Mouse (Mus musculus) hindbrain, postnatal 0 days (tissue): ENCODE results near the gene Extl1. TPM values are rescaled to one million over a fixed set of nuclear protein-coding genes. Genes with fewer than 3 reads are reported as not detected.
A peak's percentile ranks its signal among the peaks of the same experiment; 100 is the strongest.

ENCODE experiments used
- ATAC-seq: fragments of 200-750 bp; cut with Nextera tagmentation; 2 replicates; pipeline ENCODE4 v1.8.0; 2017; ENCODE audit warnings: mild to moderate bottlenecking, moderate TSS enrichment, moderate library complexity
- DNase-seq: peaks from one replicate; pipeline ENCODE4 v3.0.0-alpha.2; 2015; ENCODE audit warnings: low spot score
- H3K27ac ChIP-seq: fragments of 300-500 bp; sonication (generic); 2 replicates; pipeline ENCODE4 v1.5.1; 2014; ENCODE audit warnings: mild to moderate bottlenecking
- H3K27me3 ChIP-seq: fragments of 300-500 bp; sonication (generic); 2 replicates; pipeline ENCODE4 v1.6.1; 2014; ENCODE audit warnings: low read length, mixed read lengths; ENCODE audit not compliant: insufficient read depth
- H3K36me3 ChIP-seq: fragments of 300-500 bp; sonication (generic); 2 replicates; pipeline ENCODE4 v1.6.1; 2014; ENCODE audit warnings: low read length, mixed read lengths; ENCODE audit not compliant: insufficient read depth
- H3K4me1 ChIP-seq: fragments of 300-500 bp; sonication (generic); 2 replicates; pipeline ENCODE4 v1.6.1; 2014; ENCODE audit warnings: antibody characterized with exemption, low read length, mixed read lengths; ENCODE audit not compliant: insufficient read depth
- H3K4me2 ChIP-seq: fragments of 300-500 bp; sonication (generic); 2 replicates; pipeline ENCODE4 v1.6.1; 2014; ENCODE audit warnings: low read depth, mild to moderate bottlenecking, low read length, moderate library complexity, mixed read lengths
- H3K4me3 ChIP-seq: fragments of 300-500 bp; sonication (generic); 2 replicates; pipeline ENCODE4 v1.5.1; 2014; ENCODE audit warnings: low read length
- H3K9ac ChIP-seq: fragments of 300-500 bp; sonication (generic); replicated peaks from 2 replicates; pipeline ENCODE4 v1.6.1; 2014; ENCODE audit warnings: mild to moderate bottlenecking, low read length, moderate library complexity, mixed read lengths
- H3K9me3 ChIP-seq: fragments of 300-500 bp; sonication (generic); 2 replicates; pipeline ENCODE4 v1.6.1; 2016; ENCODE audit warnings: low read length, mixed read lengths
- CTCF ChIP-seq: IDR thresholded peaks from 2 replicates; pipeline ENCODE4 v1.5.1; 2016; ENCODE audit warnings: antibody characterized with exemption, control low read depth, low read depth
- WGBS: fragments of 180-500 bp; shearing (Covaris S2); extraction: QIAGEN DNeasy Blood & Tissue Kit; methylation state at CpG from one replicate; pipeline ENCODE4 v1.1.7; 2014; 5-methylcytosine and 5-hydroxymethylcytosine counted together
- polyA plus RNA-seq: library from polyadenylated mRNA; unstranded; fragments of >200 nt; fragmentation: Nextera tagmentation; extraction: Ambion mirVana; gene quantifications from 2 replicates; pipeline ENCODE4 v1.2.1, GENCODE M21; 2015
- total RNA-seq: library from RNA; depleted of rRNA; stranded (reverse); fragments of >200 nt; gene quantifications from 2 replicates; pipeline ENCODE4 v1.2.3, GENCODE M21; 2014

Extl1 gene
- total and polyA plus RNA-seq, 2 experiments from 2014 or later, result 0.39 to 1.8 TPM

DNA sequence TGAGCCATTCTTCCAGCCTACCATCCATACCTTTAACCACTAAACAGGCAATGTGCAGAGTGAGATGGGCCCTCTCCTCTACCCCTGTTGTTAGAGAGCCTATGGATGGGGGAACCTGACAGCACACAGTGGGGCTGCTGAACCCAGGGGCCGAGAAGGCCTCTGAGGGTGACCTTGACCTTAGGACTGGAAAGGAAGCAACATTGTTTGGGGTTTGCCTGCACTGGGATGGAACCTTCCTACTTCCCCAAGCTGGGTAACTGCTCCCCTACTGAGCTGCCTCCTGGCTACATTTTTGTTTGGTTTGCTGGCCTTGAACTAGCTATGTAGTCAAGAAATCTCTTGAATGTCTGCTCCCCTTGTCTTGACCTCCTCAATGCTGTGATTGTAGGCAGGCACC lies 9.3 kb downstream of the Extl1 start:
- DNase-seq, result no peak
- no peaks in the 10 kb centered on the region for H3K9me3 ChIP-seq
- TF ChIP-seq CTCF, result no peak
- no peak overlapping the region for H3K4me3 ChIP-seq
- WGBS, result 47% methylated on average over 1 of the region's 1 CpGs
- H3K9ac ChIP-seq, result no peak overlapping the region
- no peak for ATAC-seq
- H3K4me2 ChIP-seq, result no peak overlapping the region
- peaks cover 10% of the 10 kb centered on the region for H3K4me1 ChIP-seq
- no peak overlapping the region for H3K27ac ChIP-seq
- H3K36me3 ChIP-seq, result no peaks in the 10 kb centered on the region
- H3K27me3 ChIP-seq, result peaks cover 22% of the 10 kb centered on the region

DNA sequence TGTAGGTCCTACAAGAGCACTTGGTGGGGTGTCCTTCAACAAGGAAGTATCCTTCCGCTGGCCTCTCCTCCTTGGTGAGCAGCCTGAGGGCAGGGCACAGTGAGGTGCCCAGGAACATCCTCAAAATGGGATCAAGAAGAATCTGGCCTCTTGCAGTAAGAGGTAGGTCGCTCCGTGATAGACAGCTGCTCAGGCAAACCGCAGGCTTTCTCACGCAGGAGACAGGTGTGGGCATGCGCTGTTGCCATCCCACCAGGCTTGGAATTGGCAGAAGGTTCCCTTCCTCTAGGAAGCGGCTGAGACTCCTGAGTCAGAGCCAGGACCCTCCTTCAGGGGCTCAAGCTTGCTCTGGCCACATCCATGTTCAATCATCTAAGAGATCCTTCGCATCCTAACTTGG lies 10.4 kb downstream of the Extl1 start:
- WGBS, result 79% methylated on average over 8 of the region's 8 CpGs
- H3K9me3 ChIP-seq, result no peaks in the 10 kb centered on the region
- H3K36me3 ChIP-seq, result no peaks in the 10 kb centered on the region
- H3K27ac ChIP-seq, result no peak overlapping the region
- peaks cover 22% of the 10 kb centered on the region for H3K27me3 ChIP-seq
- H3K9ac ChIP-seq, result no peak overlapping the region
- no peak overlapping the region for H3K4me3 ChIP-seq
- TF ChIP-seq CTCF, result no peak
- no peak overlapping the region for H3K4me2 ChIP-seq
- ATAC-seq (no peak), DNase-seq (no peak)
- H3K4me1 ChIP-seq, result peaks cover 10% of the 10 kb centered on the region

DNA sequence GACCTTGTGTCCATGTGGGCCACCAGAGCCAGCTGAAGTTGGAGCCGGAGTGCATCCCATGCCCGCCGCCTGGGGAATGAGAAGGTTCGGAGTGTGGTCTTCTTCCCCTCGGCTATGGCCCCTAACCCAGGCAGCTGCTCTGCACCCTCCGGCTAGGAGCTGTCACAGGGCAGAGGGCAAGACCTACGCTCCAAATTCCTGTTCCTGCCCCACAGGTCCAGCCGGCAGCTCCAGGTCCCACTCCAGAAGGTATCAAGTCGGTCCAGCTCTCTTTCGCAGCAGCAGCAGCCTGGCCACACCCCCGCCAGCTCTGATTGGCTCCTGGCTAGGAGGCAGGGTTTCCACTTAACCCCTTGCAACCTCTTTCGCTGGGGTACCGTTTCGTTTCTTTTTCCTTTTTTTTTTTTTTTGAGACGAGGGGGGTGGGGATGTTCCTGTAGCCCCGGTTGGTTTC lies 11.3 kb downstream of the Extl1 start:
- Histone ChIP-seq H3K4me3 (peak overlapping the region; percentile 47), H3K27ac (no peak overlapping the region), H3K9me3 (no peaks in the 10 kb centered on the region), H3K4me2 (peak overlapping the region; percentile 98), H3K4me1 (peaks cover 10% of the 10 kb centered on the region), H3K9ac (peak overlapping the region; percentile 43), H3K36me3 (no peaks in the 10 kb centered on the region), H3K27me3 (peaks cover 22% of the 10 kb centered on the region)
- DNase-seq (peak; percentile 83), ATAC-seq (peak; percentile 88)
- 0% methylated on average over 16 of the region's 16 CpGs for WGBS
- TF ChIP-seq CTCF, result no peak

DNA sequence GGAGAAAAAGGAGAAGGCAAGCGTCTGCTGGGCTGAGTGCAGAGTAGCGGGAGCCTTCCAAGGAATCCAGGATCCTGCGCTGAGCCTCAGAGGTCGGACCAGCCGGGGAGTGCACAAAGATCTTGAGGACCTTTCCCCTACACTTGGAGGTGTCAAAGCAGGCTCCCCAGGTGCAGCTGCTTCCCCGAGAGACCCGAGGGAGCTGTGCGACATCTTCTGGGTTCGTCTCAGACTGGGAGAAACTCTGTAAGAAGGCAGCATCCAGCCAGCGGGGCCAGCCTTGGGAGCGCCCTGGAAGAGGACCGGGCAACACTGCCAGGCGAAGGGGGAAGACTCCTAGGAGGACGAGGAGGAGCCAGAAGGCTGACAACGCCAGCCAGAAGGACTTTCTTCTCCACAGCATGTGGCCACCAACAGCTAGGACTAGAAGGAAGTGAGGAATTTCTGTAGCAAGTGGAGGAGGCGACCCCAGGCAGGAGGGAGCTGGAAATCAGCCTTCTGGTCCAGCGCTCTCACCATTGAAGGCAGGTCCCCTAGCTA lies 12.3 kb downstream of the Extl1 start:
- no peak for TF ChIP-seq CTCF
- DNase-seq (no peak), ATAC-seq (no peak)
- peak overlapping the region; percentile 98 for H3K4me2 ChIP-seq
- peak overlapping the region; percentile 1; the same call in 1 of the 2 replicates for H3K9ac ChIP-seq
- H3K27ac ChIP-seq, result no peak overlapping the region
- H3K4me1 ChIP-seq, result peaks cover 10% of the 10 kb centered on the region
- H3K4me3 ChIP-seq, result peak overlapping the region; percentile 47
- under 1% methylated on average over 16 of the region's 17 CpGs for WGBS
- peaks cover 22% of the 10 kb centered on the region for H3K27me3 ChIP-seq
- H3K36me3 ChIP-seq, result no peaks in the 10 kb centered on the region
- H3K9me3 ChIP-seq, result no peaks in the 10 kb centered on the region

DNA sequence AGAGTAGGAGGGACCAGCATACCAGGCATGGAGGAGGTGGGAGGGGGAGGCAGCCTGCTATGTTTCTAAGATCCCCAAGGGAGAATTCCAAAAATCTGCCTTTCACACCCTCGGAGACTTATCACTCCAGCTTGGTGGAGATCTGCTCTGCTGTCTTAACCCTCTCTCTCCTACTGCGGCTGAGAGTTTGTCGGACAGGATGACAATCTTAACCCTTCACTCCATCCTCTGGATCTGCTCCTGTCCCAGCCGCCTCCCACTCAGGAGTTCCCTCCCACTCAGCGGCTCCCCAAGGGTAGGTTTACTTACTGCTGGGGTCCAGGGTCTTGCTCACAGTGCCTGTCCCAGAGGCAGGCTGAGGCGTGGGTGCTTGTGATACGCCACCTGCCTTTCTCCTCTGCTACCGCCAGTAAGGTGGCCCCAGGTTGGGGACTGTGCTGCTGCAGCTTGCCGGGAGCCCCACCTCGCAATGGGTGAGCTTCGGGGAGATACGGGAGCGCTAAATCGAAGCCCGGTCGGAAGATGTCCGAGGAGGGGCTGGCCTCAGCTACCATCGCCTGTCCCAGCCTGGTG lies 12.9 kb downstream of the Extl1 start:
- H3K27me3 ChIP-seq, result peaks cover 22% of the 10 kb centered on the region
- no peaks in the 10 kb centered on the region for H3K36me3 ChIP-seq
- 0 out of 2 replicates have a peak overlapping the region, but pooled peaks have one; percentile 1 for H3K9ac ChIP-seq
- no peak for ATAC-seq
- no peak for DNase-seq
- peaks cover 10% of the 10 kb centered on the region for H3K4me1 ChIP-seq
- WGBS, result under 1% methylated on average over 18 of the region's 18 CpGs
- H3K27ac ChIP-seq, result no peak overlapping the region
- TF ChIP-seq CTCF, result no peak
- peak overlapping the region; percentile 47 for H3K4me3 ChIP-seq
- peak overlapping the region; percentile 98 for H3K4me2 ChIP-seq
- no peaks in the 10 kb centered on the region for H3K9me3 ChIP-seq

DNA sequence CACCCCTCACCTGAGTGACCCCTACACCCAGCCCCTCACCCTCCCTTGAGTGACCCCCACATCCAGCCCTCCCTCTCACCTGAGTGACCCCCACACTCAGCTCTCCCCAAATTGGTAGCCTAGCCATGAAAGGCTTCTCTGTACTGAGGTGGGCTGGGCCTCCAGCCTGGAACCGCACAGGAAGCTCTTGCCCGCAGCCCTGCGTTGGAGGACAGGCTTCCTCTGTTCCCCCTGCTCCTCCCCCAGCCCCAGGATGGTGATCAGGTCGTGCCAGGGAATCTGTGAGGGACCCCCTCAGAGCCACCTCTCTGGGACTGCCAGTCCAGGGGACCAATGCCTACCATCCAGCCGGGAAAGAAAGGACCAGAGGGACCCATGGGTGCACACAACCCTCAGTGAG lies 18.4 kb downstream of the Extl1 start:
- Histone ChIP-seq H3K9me3 (no peaks in the 10 kb centered on the region), H3K4me1 (no peaks in the 10 kb centered on the region), H3K9ac (no peak overlapping the region), H3K36me3 (no peaks in the 10 kb centered on the region), H3K4me2 (no peak overlapping the region), H3K27me3 (peaks cover 6% of the 10 kb centered on the region), H3K4me3 (no peak overlapping the region), H3K27ac (no peak overlapping the region)
- no peak for ATAC-seq
- 44% methylated on average over 5 of the region's 5 CpGs for WGBS
- TF ChIP-seq CTCF, result no peak
- no peak for DNase-seq

DNA sequence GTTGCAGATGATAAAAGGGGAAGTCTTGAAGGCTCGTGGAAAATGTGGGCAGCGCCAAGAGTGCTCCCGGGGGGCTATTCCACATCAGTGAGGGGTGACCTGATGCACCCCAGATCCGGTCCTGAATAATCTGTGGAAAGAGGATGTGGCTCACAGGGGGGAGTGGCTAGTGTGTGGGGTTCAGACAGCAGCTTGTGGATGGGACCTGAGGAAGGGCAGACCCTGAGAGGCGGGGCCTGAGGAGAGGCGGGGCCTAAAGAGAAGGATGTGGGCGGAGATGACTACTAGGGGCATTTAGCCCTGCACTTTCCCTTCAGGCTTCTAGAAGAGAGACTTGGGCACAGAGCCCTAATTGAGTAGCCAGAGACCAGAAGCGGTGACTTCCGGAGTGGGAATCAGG lies 21.1 kb downstream of the Extl1 start:
- Histone ChIP-seq H3K27me3 (0 out of 2 replicates have a peak, but pooled peaks cover 3% of the 10 kb centered on the region), H3K9me3 (no peaks in the 10 kb centered on the region), H3K27ac (no peak overlapping the region), H3K36me3 (no peaks in the 10 kb centered on the region), H3K4me3 (no peak overlapping the region), H3K9ac (no peak overlapping the region), H3K4me2 (no peak overlapping the region), H3K4me1 (no peaks in the 10 kb centered on the region; the same call in 1 of the 2 replicates)
- DNase-seq (no peak), ATAC-seq (no peak)
- TF ChIP-seq CTCF, result no peak
- 27% methylated on average over 9 of the region's 9 CpGs for WGBS
